Mouse (Mus musculus) left cerebral cortex, adult 18-20 months (tissue): ENCODE results near the gene Rit1. TPM values are rescaled to one million over a fixed set of nuclear protein-coding genes. Genes with fewer than 3 reads are reported as not detected.
"Not testable (repeated sequence)": the region's sequence is repeated elsewhere in the genome, so short reads cannot be mapped to it uniquely, and the experiment has no call there.

Experiments used
- DNase-seq, 2 experiments: peaks; one replicate each; pipeline ENCODE4 v3.0.0; 2021 to 2022; ENCODE audit warnings: low spot score in 2 of 2, mixed read lengths in 1 of 2
- long read RNA-seq, 2 experiments: library from polyadenylated mRNA; stranded (forward); transcript quantifications; one replicate each; pipeline ENCODE4 v2.0.0; 2021
- total RNA-seq, 2 experiments: library from RNA; stranded (reverse); gene quantifications; 2 replicates each; pipeline ENCODE4 v1.2.3; 2021

Rit1 gene
- 10 to 100 TPM; 41.4 to 42.9 TPM for total RNA-seq
- long read RNA-seq, experiment 1, transcript Rit1-201 (6 exons, 1,204 nt), result major isoform, 20 of 43 reads
- long read RNA-seq, experiment 1, partial matches to known transcripts, result 6 of 43 reads
- long read RNA-seq, experiment 1, other reads (novel, unspliced or antisense), result 11 of 43 reads
- long read RNA-seq, experiment 2, transcript Rit1-201 (6 exons, 1,204 nt), result major isoform, 9 of 16 reads
- long read RNA-seq, experiment 2, partial matches to known transcripts, result 0 of 16 reads
- long read RNA-seq, experiment 2, other reads (novel, unspliced or antisense), result 6 of 16 reads

- DNase-seq, result peak; percentile 71 to 84
Observed at GRCm38 (mm10) chr3:88716399-88717197, at the start of gene Rit1. Gene Rit1, plus strand, starts transcription at chr3:88716838.

- DNase-seq, result peak; percentile 47 to 60
Observed at GRCm38 (mm10) chr3:88677399-88677798, 39.2 kb upstream of the Rit1 start.

- no peak for DNase-seq
Observed at GRCm38 (mm10) chr3:88683814-88684213, 32.8 kb upstream of the Rit1 start.

- DNase-seq, result no peak
Observed at GRCm38 (mm10) chr3:88684236-88684979, 32.2 kb upstream of the Rit1 start.

GRCm38 (mm10) chr3:88684980-88685941 is 31.4 kb upstream of the Rit1 start, which contains the start of gene Khdc4:
Gene Khdc4, plus strand, starts transcription at chr3:88685803.
- DNase-seq, result peak; percentile 96 to 98

- peak; percentile 48 for DNase-seq
Observed at GRCm38 (mm10) chr3:88685958-88686451, 30.6 kb upstream of the Rit1 start.

GRCm38 (mm10) chr3:88686734-88687611 is 29.7 kb upstream of the Rit1 start:
- DNase-seq, result no peak

- DNase-seq, result no peak
Observed at GRCm38 (mm10) chr3:88689079-88689478, 27.6 kb upstream of the Rit1 start.

- DNase-seq, result no peak
Observed at GRCm38 (mm10) chr3:88695545-88695944, 21.1 kb upstream of the Rit1 start.

- DNase-seq, result no peak
Observed at GRCm38 (mm10) chr3:88698051-88698450, 18.6 kb upstream of the Rit1 start.

GRCm38 (mm10) chr3:88698834-88699233 is 17.8 kb upstream of the Rit1 start:
- DNase-seq, result no peak

GRCm38 (mm10) chr3:88700247-88700646 is 16.4 kb upstream of the Rit1 start:
- no peak for DNase-seq

- no peak for DNase-seq
Observed at GRCm38 (mm10) chr3:88701222-88701621, 15.4 kb upstream of the Rit1 start.

- DNase-seq, result no peak
Observed at GRCm38 (mm10) chr3:88713709-88714108, 2.9 kb upstream of the Rit1 start.

- DNase-seq, result no peak
Observed at GRCm38 (mm10) chr3:88714725-88715124, 1.9 kb upstream of the Rit1 start.

- DNase-seq, result not testable (repeated sequence)
Observed at GRCm38 (mm10) chr3:88715716-88716115, 922 bp upstream of the Rit1 start.

GRCm38 (mm10) chr3:88717198-88717798 is 660 bp downstream of the Rit1 start:
- peak in 1 of 2 experiments; percentile 25 for DNase-seq

- DNase-seq, result no peak
Observed at GRCm38 (mm10) chr3:88717831-88718230, 1.2 kb downstream of the Rit1 start.

- no peak for DNase-seq
Observed at GRCm38 (mm10) chr3:88719098-88719497, 2.5 kb downstream of the Rit1 start.
